16 mouse cellular contexts compared by ENCODE assay signal in the genomic region with DNA sequence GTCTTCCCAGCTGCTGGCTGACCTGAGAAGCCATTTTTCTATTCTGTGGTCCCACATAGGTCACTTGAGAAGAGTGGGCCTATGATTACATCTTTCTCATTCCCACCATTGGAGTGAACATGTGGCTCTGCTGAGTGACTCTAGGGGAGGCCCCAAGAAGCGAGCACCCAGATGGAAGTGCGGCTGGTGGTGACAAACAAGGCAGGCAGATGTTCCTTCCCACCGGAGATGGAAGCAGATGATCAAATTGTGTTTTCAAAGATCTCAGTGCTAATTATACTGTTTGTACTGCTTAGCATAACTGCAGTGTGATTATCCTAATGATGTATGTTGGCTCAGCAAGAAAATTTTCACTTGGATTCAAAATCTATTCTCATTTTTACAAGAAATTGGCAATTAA. TPM values are rescaled to one million over a fixed set of nuclear protein-coding genes. Genes with fewer than 3 reads are reported as not detected.
"Had no signal": no experiment of that assay in that cellular context is flagged by ENCODE, and none has a peak within 500 bp of the region (broad histone marks: within the 10 kb centered on the region; RNA-seq: fewer than 3 reads in every experiment).

No protein-coding gene starts in this region.

- H3K9me3 ChIP-seq: limb, embryonic 15.5 days; liver, embryonic 12.5 days; megakaryocyte, embryonic 14.5 days; midbrain, embryonic 15.5 days; neural tube, embryonic 13.5 days had no signal

- H3K36me3 ChIP-seq: limb, embryonic 15.5 days; liver, embryonic 12.5 days; midbrain, embryonic 15.5 days; neural tube, embryonic 13.5 days had no signal

- H3K4me3 ChIP-seq: limb, embryonic 15.5 days; liver, embryonic 12.5 days; megakaryocyte, embryonic 14.5 days; midbrain, embryonic 15.5 days; neural tube, embryonic 13.5 days had no signal

- H3K27me3 ChIP-seq: limb, embryonic 15.5 days; liver, embryonic 12.5 days; megakaryocyte, embryonic 14.5 days; midbrain, embryonic 15.5 days; neural tube, embryonic 13.5 days had no signal

- ATAC-seq: liver, embryonic 12.5 days; midbrain, embryonic 15.5 days had no signal

- H3K4me2 ChIP-seq: limb, embryonic 15.5 days; liver, embryonic 12.5 days; lung, embryonic 14.5 days; midbrain, embryonic 11.5 days; midbrain, embryonic 15.5 days; neural tube, embryonic 13.5 days had no signal

- H3K9ac ChIP-seq: limb, embryonic 15.5 days; liver, embryonic 12.5 days; lung, embryonic 14.5 days; midbrain, embryonic 15.5 days; neural tube, embryonic 13.5 days had no signal

- H3K4me1 ChIP-seq: liver, embryonic 12.5 days; midbrain, embryonic 15.5 days; neural tube, embryonic 13.5 days had no signal

- H3K27ac ChIP-seq: limb, embryonic 15.5 days; liver, embryonic 12.5 days; macrophage; midbrain, embryonic 15.5 days; neural tube, embryonic 13.5 days had no signal

- DNase-seq: kidney, adult 8-10 months; kidney, postnatal 25 days; lung, embryonic 14.5 days; lung, postnatal 10 days; retina, postnatal 1 day; right cerebral cortex, postnatal 4 days; spleen, adult 18-20 months; thymus, adult 18-20 months; thymus, postnatal 14 days had no signal

RNA-seq across cellular contexts. Expression of a gene that starts 29.4 kb away (rescaled TPM):
- polyA plus RNA-seq: macrophage had no signal
